Mouse (Mus musculus): Measurements from ENCODE around the gene Gm36210.

Gm36210 gene

GRCm38 (mm10) chr7:4922931-4923565 lies 16.7 kb upstream of the Gm36210 start:
- peak; percentile 90 for DNase-seq (ENCODE audit: low read depth, low spot score)

DNA sequence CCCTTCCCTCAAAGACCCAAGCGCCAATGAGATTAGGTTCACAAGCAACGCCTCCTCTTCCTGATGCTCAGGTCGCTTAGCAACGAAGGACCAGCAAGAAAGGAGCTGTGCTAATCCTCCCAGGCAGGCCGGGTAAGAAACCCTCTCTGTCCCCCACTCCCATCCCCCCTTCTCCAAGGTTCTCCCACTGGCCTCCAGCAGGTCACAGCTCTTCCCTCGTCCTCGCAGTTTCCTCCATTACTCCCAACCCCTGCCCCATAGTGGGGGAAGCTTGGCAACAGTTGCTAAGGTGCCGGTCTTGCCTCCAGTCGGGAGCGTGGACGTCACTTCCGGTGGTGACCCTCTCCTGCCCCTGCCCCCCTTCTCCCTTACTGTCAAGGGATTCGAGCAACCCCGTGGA lies 16.2 kb upstream of the Gm36210 start:
- peak; percentile 92 for DNase-seq (ENCODE audit: low read depth, low spot score)

- DNase-seq (ENCODE audit: low read depth, low spot score) = no peak
Observed at GRCm38 (mm10) chr7:4921824-4922482, 15.6 kb upstream of the Gm36210 start, which contains the start of gene Nat14. TSS of gene Nat14 (plus strand) at chr7:4922028.

GRCm38 (mm10) chr7:4920976-4921823 lies 14.9 kb upstream of the Gm36210 start:
- no peak for DNase-seq (ENCODE audit: low read depth, low spot score)

DNA sequence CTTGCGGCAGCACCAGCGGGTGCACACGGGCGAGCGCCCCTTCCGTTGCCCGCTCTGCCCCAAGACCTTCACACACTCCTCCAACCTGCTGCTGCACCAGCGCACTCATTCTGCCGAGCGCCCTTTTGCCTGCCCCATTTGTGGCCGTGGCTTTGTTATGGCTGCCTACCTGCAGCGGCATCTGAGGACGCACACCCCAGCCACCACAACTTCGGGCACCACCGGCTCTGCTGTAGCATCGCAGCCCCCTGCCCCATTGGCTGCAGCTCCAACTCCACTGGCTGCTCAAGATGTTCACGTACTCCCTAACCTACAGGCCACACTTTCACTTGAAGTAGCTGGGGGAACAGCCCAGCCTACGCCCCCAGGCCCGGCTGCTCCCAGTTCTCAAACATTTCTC lies 14.2 kb upstream of the Gm36210 start:
- no peak for DNase-seq (ENCODE audit: low read depth, low spot score)

- no peak for DNase-seq (ENCODE audit: low read depth, low spot score)
Observed at GRCm38 (mm10) chr7:4919971-4920370, 13.7 kb upstream of the Gm36210 start.

- DNase-seq (ENCODE audit: low read depth, low spot score) = no peak
Observed at GRCm38 (mm10) chr7:4919096-4919495, 12.8 kb upstream of the Gm36210 start.

DNA sequence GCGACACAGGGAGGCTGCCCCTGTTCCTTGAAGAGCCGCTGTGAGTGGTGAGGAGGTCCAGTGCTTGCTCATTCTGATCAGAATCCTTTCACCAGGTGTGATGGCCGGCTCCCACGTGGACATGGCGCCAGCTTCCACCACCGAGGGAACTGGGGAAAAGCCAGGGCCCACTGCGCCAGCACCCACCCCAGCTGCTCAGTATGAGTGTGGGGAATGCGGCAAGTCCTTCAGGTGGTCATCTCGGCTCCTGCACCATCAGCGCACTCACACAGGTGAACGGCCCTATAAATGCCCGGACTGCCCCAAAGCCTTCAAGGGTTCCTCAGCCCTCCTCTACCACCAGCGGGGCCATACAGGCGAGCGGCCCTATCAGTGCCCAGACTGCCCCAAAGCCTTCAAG lies 12.4 kb upstream of the Gm36210 start:
- no peak for DNase-seq (ENCODE audit: low read depth, low spot score)

- DNase-seq (ENCODE audit: low read depth, low spot score) = no peak
Observed at GRCm38 (mm10) chr7:4917494-4917893, 11.2 kb upstream of the Gm36210 start.

GRCm38 (mm10) chr7:4915669-4916416 lies 9.5 kb upstream of the Gm36210 start:
- DNase-seq (ENCODE audit: low read depth, low spot score) = peak; percentile 70

DNA sequence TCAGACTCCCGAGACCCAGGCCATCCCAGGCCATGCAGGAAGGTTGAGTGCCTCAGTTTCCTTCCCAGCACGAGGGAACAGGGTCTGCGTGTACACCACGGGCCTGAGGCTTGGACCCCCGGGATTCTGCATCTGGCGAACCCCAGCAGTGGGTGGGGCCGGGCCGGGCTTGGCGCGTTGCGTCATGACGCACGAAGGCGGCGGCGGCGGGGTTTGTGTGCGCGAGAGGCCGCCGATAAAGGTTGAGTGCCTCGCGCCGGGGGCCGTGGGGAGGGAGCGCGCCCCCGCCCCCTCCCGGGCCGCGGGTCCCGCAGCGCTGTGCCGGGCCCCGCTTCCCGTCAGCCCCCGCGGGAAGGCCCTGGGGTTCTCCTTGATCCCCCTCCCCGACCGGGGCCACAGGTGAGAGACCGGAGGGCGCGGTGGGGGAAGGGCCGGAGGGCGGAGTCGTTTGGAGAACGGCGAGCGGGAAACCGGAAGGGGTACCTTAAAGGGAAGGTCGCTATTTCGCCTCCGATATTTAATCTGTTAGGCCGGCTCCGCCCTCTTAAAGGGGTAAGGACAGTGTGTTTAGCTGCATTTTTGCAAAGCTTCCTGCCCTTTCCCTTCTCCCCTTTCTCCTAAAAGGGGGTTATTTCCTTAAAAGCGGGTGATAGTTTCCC lies 8.8 kb upstream of the Gm36210 start, which contains the start of gene Zfp628:
Zfp628 (plus strand) TSS at position 211 of the 659 bp plus-strand sequence.
- peak; percentile 96 for DNase-seq (ENCODE audit: low read depth, low spot score)

DNA sequence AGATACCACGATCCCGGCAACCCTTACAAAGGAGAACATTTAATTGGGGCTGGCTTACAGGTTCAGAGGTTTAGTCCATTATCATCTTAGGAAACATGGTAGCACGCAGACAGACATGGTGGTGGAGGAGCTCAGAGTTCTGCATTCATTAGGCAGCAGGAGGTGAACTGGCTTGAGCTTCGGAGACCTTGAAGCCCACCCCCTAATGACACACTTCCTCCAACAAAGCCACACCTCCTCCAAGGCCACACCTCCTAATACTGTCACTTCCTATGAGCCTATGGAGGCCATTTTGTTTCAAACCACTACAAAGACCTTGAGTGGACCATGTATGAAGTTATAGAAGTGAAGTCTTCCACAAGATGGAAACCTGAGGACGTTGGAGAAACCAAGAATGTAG lies 5.9 kb upstream of the Gm36210 start:
- DNase-seq (ENCODE audit: low read depth, low spot score) = no peak

- peak; percentile 68 for DNase-seq (ENCODE audit: low read depth, low spot score)
Observed at GRCm38 (mm10) chr7:4911561-4911960, 5.2 kb upstream of the Gm36210 start.

- no peak for DNase-seq (ENCODE audit: low read depth, low spot score)
Observed at GRCm38 (mm10) chr7:4902404-4902803, 3.9 kb downstream of the Gm36210 start.

DNA sequence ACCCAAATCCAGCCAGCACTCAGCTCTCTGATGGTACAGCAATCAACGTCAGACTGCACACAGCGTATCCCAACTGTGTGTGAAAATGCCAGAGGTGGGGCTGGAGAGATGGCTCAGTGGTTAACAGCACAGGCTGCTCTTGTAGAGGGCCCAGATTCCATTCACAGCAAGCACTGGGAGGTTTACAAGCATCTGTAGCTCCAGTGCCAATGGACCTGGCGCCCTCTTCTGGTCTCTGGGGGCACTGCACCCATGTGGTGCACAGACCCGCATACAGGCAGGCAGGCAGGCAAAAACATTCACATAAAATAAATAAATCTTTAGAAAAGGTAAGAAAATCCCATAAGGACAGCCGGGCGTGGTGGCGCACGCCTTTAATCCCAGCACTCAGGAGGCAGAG lies 5.1 kb downstream of the Gm36210 start:
- DNase-seq (ENCODE audit: low read depth, low spot score) = no peak

DNA sequence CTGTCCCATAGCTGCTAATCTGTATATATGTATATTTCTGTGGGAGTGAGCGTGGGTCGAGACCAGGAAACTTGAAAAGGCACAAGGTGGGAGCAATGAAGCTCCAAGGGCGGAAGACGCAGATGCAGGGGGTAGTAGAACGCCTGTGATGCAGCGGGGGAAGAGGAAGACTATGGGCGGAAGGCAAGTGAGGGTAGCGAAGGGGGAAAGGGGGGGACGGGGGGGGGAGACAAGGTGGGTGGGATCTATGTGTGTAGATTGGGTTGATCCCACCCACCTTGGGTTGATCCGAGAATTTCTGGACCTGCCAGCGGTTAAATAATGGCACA lies 5.8 kb downstream of the Gm36210 start:
- no peak for DNase-seq (ENCODE audit: low read depth, low spot score)

DNA sequence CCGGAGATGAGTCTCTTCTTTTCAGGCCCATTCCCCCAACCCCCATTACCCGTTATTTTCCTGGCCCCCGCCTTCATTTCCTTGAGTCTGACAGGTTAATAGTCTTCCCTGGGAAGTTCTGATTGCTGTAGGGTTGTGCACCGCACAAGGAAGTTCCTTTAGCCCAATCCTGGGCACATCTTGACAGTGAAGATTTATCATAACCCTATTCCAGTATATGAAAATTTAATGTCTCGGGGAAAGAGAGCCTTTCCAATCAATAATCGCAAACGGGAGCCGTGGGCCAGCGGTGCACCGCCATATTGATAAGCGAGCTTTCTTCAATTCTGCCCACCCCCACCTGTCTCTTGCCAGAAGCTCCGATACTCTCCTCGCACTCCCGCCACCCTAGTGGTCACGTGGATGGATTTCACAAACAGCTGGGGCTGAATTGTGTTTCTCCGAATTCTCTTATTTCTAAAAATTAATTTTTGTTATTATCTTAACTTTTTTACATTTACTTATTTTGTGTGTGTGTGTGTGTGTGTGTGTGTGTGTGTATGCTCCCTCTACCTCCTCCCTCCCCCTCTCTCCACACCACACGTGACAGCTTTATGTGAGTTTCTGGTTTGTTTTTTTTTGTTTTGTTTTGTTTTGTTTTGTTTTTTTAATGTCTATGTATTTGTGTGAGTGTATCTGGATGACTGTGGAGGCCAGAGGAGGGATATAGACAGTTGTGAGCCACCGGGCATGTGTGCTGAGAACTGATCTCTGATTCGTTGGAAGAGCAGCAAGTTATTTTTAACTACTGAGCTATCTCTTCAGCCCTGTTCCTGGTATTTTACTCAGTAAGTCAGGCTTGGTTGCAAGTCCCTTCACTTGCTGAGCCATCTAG lies 6.4 kb downstream of the Gm36210 start:
- DNase-seq (ENCODE audit: low read depth, low spot score) = no peak

- DNase-seq (ENCODE audit: low read depth, low spot score) = no peak
Observed at GRCm38 (mm10) chr7:4898851-4899648, 7.3 kb downstream of the Gm36210 start.

GRCm38 (mm10) chr7:4895186-4895585 lies 11.1 kb downstream of the Gm36210 start:
- DNase-seq (ENCODE audit: low read depth, low spot score) = no peak

DNA sequence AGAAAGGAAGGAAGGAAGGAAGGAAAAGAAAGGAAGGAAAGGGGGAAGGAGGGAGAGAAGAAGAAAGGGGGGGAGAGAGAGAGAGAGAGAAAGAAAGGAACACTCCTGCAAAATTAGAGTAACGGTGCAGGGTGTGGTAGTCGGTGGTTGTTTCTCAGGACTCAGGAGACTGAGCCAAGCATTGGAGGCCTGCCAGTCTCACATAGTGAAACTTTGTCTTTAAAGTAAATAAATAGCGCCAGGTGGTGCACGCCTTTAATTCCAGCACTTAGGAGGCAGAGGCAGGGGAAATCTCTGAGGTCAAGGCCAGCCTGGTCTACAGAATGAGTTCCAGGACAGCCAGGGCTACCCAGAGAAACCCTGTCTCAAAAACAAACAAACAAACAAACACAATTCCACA lies 19.6 kb downstream of the Gm36210 start:
- no peak for DNase-seq (ENCODE audit: low read depth, low spot score)
